Mouse (Mus musculus) layer of hippocampus, adult 8-10 months (tissue): ENCODE measurements around the gene Fscb. TPM values are rescaled to one million over a fixed set of nuclear protein-coding genes. Genes with fewer than 3 reads are reported as not detected.

Experiments
- DNase-seq, 2 experiments: peaks; one replicate each; pipeline ENCODE4 v3.0.0; 2022; ENCODE audit warnings: low spot score in 2 of 2
- total RNA-seq, 4 experiments: library from RNA; stranded (reverse); gene quantifications; 2 replicates each; pipeline ENCODE4 v1.2.4; 2022

Gene Fscb
- not detected for total RNA-seq

DNA sequence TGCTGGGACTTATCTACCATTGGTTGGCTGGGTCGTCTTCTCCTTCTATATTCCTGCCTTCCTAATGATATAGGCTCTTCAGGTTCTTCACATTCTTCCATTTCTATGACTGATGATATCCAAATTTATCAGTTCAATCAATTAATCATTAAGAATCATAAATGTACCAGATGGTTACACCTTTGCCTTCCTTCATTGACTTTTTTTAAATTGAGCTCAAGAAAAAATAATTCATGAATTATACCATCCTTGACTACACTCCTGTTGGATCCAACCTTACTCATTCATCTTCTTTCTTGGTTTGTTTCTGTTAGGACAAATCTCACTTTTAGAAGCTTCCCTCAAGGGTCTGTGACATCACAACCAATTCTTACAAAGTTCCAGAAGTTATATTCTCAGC, at the start of gene Fscb:
Fscb (minus strand) TSS at position 101 of the 400 bp plus-strand sequence.
- no peak for DNase-seq

DNA sequence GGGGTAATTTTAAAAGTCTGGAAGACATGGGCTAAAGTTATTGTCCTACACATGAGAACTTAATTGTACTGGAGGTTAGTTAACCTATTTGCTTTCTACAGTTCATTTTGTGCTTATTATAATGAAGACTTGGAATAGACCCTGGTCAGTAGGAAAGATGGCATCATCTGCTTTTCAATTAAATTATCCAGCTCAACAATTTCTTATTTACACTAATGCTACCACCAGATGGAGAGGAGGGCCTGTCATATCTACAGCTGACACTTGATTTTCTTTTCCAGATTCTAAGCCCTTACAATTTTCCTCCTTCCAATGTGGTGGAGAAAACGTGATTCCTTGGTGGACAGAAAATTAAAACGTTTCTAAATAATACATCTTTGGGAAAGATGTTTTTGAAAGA, 42.3 kb upstream of the Fscb start:
- DNase-seq: no peak

DNA sequence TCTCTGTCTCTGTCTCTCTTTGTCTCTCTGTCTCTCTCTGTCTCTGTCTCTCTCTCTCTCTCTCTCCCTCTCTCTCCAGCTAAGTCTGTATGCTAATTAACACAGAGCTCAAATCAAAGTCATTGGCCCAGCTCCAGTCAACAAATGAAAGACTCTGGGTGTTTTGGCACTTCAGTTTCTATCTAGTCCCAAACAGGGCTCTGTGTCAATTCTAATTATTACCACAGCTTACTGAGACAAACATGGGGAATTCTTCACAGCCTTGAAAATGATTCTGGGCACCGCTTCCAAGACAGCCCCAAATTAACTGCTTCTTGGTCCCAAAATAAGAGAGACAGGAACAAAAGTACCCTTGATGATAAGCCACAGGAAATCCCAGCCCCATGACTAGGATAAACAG, 38.9 kb upstream of the Fscb start:
- DNase-seq: no peak

DNA sequence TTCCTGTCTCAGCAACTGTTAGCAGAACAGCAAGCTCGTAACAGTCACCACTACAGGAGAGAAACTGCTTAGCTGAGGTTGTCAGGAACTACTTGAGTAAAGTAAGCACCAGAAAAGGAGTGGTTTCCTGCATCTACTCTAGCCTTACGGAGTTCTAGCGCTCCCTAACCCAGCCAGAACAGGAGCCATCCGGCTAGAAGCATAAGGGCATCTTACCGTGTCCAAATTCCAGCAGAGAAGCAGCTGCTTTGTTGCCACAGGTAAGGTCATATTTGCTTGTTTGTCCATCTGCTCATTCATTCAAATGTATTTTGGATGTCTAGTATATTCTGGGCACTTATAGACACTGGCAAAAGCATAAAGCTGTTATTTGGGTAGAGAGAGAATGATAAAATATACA, 23.2 kb upstream of the Fscb start:
- DNase-seq: no peak

DNA sequence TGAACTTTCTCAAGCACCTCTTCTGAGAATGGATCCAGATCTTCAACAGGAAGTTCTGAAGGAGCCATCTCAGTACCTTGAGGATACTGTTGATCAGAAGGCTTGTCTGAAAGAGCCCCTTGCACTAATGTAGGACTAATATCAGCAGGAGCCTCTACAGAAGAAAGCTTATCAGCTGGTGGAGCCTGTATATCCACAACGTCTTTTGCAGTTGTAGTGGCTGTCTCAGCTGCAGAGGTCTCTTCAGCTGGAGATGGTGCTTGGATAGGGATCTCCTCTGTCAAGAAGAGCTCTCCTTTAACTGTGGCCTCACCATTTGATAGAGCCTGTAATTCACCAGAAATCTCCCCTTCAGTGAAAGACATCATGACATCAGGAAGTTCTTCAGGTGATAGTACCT, 875 bp downstream of the Fscb start:
- DNase-seq: no peak

DNA sequence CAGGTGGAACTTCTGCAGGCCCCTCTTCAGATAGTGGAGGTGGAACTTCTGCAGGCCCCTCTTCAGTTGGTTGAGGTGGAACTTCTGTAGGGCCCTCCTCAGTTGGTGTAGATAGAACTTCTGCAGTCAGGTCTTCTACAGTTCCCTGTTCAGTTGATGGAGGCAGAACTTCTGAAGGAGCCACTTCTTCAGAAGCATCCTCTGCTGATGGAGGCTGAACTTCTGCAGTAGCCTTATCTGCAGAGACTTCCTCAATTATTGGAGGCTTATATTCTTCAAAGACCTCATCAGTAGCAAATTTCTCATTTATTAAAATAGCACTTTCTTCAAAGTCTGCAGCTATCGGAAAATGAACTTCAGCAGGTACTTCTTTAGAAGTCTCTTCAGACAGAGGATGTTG, 1.4 kb downstream of the Fscb start:
- DNase-seq: no peak

DNA sequence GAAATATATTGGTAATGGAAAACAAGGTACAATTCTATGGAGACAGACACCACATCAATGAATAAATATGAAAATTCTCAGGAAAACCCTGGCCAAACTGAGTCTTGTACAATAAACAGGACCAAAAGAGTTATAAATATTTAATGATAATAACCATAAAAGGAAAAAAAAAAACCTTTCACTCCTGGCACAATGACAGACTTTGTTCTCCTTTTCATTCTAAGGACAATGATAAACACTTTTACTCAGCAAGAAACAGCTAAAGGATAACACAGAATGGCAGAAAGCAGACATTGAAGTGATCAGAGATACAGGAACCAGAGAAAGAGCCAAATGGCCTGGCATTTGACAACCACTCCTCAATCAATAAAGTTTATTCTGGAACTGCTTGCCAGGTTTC, 19.3 kb downstream of the Fscb start:
- no peak for DNase-seq

DNA sequence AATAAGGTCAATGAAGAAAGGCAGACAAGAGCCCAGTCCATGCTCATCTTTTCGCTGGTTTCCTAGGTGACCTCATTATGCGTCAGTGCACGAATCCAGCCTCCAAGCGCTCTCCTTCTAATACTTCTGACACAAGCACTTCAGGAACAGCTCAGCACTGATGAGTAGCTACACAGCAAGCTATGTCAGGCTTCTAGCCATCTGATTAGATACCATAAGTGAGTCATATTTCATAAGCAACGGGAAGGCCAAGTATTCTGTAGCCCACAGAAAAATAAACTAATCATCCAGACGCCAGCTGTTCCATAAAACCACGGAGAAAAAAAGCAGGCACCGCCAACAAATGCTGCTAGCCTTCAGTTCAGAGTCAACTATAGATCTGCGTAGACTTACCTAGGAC, 24.6 kb downstream of the Fscb start:
- DNase-seq: peak; percentile 11 to 16

DNA sequence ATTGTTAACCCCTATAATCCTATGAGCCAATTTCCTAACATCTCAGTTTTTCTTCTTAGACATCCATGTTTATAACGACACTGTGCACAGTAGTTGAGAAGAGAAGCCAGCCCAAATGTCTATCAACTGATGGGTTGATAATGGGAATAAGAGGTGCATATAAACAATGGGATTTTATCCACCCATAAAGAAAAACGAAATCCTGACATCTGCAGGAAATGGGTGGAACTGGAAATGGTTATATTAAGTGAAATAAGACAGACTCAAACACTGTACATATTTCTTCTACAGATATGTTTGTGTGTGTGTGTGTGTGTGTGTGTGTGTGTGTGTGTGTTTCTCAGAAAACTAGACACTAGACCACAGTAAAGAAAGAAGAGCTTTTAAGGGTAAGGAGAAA, 37.8 kb downstream of the Fscb start:
- no peak for DNase-seq
